12 mouse cellular contexts compared by ENCODE assay signal in genomic region chr9:78015816-78016215, GRCm38 (mm10). TPM values are rescaled to one million over a fixed set of nuclear protein-coding genes. Genes with fewer than 3 reads are reported as not detected.
"Had no signal": no experiment of that assay in that cellular context is flagged by ENCODE, and none has a peak within 500 bp of the region (broad histone marks: within the 10 kb centered on the region; RNA-seq: fewer than 3 reads in every experiment).

No protein-coding gene starts in this region.

- H3K4me2 ChIP-seq: intestine, embryonic 15.5 days; liver, embryonic 11.5 days; liver, embryonic 15.5 days; neural tube, embryonic 12.5 days had no signal

- H3K27ac ChIP-seq: intestine, embryonic 15.5 days; left cerebral cortex, adult 2 months; limb, embryonic 10.5 days; liver, embryonic 15.5 days; neural tube, embryonic 12.5 days had no signal

- H3K27me3 ChIP-seq: intestine, embryonic 15.5 days; neural tube, embryonic 12.5 days had no signal

- DNase-seq: lung, adult 2 months; lung, postnatal 36 days; thymus, postnatal 36 days had no signal

- H3K9ac ChIP-seq: intestine, embryonic 15.5 days; liver, embryonic 15.5 days; neural tube, embryonic 12.5 days had no signal

- H3K4me3 ChIP-seq: intestine, embryonic 15.5 days; left cerebral cortex, adult 2 months; limb, embryonic 10.5 days; liver, embryonic 15.5 days; neural tube, embryonic 12.5 days had no signal

- ATAC-seq: intestine, embryonic 15.5 days; lung, postnatal 0 days had no signal

- H3K36me3 ChIP-seq: intestine, embryonic 15.5 days; limb, embryonic 10.5 days; liver, embryonic 15.5 days; neural tube, embryonic 12.5 days had no signal

- H3K9me3 ChIP-seq: intestine, embryonic 15.5 days; limb, embryonic 10.5 days; liver, embryonic 15.5 days; neural tube, embryonic 12.5 days had no signal

- H3K4me1 ChIP-seq: limb, embryonic 10.5 days; liver, embryonic 15.5 days had no signal

RNA-seq across cellular contexts. Expression of gene Gcm1, which starts 35.9 kb away (rescaled TPM):
- polyA plus RNA-seq: intestine, embryonic 15.5 days; limb, embryonic 10.5 days; liver, embryonic 11.5 days; liver, embryonic 15.5 days; lung, adult 2 months; midbrain, embryonic 14.5 days; neural tube, embryonic 12.5 days; stomach, embryonic 16.5 days had no signal
